Mouse (Mus musculus) liver (tissue): ENCODE data around the gene Rap1b.
"Not testable (repeated sequence)": the region's sequence is repeated elsewhere in the genome, so short reads cannot be mapped to it uniquely, and the experiment has no call there.

Source experiments
- DNase-seq: peaks from one replicate; pipeline ENCODE4 v3.0.0-alpha.2; 2020; ENCODE audit warnings: mixed read lengths

Gene Rap1b

DNA sequence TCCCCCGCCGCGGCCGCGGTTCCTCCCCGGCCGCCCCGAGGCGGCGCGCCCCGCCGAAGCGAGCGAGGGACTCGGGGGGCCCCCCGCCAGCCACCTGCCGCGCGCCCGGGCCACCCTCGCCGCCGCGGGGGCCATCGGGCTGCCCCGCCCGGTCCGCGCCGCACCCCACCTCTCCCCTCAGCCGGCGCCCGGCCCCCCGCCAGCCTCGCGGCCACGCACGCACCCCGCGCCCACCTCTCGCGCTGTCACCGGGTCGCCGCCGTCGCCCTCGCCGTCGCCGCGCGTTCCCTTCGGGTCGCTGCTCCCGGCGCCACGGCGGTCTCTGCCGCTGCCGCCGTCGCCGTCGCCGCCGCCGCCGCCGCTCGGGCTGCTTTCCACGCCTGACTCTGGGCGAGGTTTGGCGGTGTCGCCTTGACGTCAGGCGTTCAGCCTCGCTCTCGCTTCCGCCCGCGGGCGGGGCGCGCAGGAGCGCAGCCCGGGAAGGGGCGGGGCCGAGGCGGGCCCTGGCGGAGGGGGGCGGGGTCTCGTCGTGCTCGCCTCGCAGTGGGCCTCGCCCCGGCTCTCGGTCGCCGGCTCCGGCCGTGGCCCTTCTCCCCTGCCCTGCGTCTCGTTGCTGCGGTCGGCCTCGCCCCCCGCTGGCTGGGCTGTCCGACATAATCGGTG, at the start of gene Rap1b:
TSS of gene Rap1b (minus strand) at position 439 of the 663 bp plus-strand sequence.
- peak; percentile 97 for DNase-seq

- DNase-seq: no peak
Measured at GRCm38 (mm10) chr10:117895186-117895585, 49.4 kb upstream of the Rap1b start.

- no peak for DNase-seq
Measured at GRCm38 (mm10) chr10:117894114-117895035, 48.5 kb upstream of the Rap1b start.

DNA sequence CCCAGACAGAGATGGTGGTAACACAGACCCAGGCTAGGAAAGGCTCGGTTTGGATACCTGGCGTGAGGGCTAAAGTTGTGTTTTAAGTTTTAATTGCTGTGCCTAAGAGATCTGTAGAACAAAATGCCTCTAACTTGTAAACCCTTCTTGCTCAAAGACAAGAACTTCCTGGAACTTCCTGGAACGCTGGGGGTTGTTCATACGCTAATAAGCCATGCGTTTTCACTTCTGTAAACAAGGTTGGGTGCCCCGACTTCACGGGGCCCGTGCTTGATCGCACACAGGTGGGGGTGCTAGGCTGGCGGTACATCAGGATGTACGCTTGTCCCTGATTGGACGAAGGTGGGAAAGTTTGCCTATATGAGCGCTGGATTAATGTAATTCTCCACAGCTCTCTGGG, 47.3 kb upstream of the Rap1b start:
- DNase-seq: not testable (repeated sequence)

- DNase-seq: no peak
Measured at GRCm38 (mm10) chr10:117891327-117891726, 45.5 kb upstream of the Rap1b start.

- no peak for DNase-seq
Measured at GRCm38 (mm10) chr10:117888822-117889221, 43.0 kb upstream of the Rap1b start.

DNA sequence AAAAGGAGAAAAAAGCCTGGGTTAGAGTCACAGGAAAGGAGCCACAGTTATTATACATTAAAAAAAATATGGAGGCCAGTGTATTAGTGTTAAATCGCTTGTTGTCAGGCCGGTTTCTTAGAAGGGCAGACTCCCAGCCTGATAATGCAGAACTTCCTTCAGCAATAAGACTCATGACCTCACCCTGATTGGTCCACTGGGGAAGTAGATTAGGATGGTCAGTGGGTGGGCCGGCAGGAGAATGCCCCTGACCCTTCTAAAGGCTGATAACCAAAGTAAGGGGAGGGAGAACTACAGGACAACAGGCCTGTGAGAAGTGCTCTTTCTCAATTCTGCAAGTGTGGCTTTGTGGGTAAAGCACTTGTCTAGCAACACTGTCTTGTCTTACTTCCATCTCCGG, 39.5 kb upstream of the Rap1b start:
- no peak for DNase-seq

GRCm38 (mm10) chr10:117884760-117885159, 38.9 kb upstream of the Rap1b start:
- DNase-seq: no peak

DNA sequence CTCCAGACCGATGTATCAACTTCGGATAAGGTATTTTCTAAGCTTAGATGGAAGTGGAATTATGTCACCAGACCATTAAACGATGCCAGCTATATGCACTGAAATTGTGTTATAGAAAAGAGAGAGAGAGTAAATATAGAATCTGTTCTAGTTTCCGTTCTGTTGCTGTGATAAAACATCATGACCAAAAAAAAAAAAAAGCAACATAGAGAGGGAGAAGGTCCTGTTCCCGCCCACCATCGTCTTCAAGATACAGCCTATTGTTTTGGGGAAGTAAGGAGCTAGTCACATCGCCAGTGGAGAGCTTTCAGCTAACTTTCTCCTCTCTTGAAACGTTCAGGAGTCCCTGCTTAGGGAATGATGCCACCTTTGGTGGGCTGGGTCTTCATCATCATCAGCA, 37.6 kb upstream of the Rap1b start:
- DNase-seq: no peak

DNA sequence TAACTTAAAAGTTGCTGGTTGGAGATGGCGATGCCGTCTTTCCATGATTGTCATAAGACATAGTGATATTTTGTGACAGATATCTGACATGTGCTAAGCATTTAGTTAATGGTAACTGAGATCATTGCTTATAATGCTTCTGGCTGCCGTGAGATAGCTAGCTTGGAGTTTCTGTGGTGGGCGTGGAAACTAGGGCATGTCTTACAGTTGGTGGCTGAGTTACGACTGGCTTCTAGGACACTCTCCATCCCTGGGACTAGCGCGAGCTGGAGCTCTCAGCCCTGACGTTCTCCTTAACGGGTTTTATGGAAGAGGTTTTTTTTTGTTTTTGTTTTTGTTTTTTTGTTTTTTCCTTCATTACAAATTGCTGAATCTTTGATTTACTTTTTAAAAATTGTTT, 32.8 kb upstream of the Rap1b start:
- no peak for DNase-seq

- DNase-seq: no peak
Measured at GRCm38 (mm10) chr10:117876801-117877200, 31.0 kb upstream of the Rap1b start.

DNA sequence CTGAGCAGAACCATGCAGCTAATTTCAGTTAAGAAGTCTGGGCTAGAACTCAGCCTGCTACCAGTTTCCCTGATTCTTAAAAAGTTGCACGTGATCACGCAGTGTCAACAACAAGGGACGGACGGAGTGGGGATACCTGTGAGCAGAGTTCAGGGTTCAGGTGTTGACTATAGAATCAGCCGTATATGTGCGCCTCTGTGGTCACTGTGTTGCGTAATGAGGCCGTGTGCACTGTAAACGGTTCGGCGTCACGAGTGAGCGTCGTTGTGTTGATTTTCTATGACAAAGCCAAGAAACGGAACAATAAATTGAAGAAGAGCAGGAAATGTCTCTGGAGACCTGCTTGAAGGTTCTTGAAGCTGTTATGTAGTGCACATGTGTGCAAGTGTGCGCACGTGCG, 30.6 kb upstream of the Rap1b start:
- peak; percentile 26 for DNase-seq

DNA sequence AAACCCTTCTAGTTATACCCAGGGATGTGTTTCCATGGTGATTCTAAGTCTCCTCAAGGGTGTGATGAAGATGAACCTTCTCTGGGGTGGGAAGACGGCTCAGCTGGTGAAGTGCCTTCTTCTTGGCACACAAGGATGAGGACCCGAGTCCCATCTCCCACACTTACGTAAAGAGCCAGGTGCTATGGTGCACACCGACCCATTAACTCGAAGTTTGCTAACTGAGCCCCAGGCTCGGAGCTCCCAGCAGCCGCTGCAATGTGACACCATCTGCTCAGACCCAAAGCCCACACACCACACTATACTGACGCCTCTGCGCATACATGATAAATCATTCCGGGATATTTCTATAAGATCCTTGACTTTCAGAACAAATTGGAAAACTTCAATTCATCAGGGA, 29.1 kb upstream of the Rap1b start:
- no peak for DNase-seq

- no peak for DNase-seq
Measured at GRCm38 (mm10) chr10:117873952-117874351, 28.1 kb upstream of the Rap1b start.

- no peak for DNase-seq
Measured at GRCm38 (mm10) chr10:117872468-117872867, 26.6 kb upstream of the Rap1b start.

DNA sequence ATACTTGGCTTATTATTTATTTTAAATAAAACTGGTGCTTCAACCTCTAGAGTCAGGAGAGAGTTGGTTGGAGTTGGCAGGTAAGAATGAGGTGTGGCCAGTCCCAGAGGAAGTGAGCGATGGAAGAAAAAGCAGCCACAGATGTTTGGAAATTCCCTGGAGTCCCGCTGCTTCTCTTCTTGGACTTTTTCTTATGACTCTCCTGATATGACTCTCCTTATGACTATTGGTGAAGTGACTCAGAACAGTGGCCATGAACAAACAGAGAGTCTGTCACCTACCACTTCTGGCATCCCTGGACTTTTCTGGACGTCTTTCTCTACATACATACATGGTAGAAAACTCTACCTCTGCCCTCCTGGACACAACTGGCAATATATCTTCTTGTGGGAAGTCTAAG, 21.5 kb upstream of the Rap1b start:
- no peak for DNase-seq

DNA sequence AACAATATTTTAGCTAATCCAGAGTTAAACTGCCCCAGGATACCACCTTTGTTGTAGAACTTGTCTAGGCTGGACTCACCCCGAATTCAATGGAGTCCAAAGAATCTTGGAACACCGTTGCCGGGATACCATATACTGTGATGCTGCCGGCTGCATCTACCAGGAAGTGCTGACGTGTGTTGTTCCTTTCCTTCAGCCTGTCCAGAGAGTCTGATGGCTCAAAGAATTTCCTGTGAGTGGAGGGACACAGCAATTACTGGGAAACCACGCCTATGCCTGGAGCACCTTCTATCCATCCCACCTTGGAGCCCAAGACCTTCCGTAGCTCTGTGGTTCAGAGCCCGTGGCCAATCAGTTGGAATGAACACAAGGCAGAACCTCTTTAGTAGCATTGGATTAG, 20.8 kb upstream of the Rap1b start:
- no peak for DNase-seq

DNA sequence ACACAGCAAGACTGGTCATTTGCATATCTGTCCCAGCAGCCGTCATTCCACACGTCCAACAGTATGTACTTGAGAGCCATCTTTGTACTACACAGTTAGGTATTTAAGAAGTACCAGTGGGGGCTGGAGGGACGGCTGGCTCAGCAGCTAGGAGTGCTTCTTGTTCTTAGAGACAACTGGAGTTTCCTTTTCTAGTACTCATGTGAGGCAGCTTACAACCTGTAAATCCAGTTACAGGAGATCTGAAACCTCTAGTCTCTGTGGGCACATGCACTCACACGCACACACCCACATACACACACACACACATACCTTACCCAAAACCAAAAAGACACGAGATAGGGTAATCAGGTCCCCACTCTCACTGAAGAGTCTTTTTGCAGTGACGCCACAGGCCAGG, 18.9 kb upstream of the Rap1b start:
- DNase-seq: no peak

DNA sequence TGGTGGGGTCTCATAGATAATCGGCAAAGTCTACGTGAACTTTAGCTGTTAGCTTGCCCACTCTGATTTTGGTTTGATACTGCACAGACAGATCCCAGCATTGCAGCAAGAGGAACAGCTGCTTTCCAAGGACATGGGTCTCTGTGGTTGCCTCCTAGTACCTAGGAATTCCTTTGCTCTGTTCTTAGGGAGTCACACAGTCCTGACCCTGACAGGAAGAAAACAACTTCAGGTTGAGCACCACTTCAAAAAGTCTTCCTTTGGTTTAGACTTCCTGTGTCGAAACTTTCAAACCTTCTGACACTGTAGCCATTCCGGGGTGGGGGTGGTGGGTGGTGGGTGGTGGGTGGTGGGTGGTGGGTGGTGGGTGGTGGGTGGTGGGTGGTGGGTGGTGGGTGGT, 18.4 kb upstream of the Rap1b start:
- DNase-seq: no peak

- no peak for DNase-seq
Measured at GRCm38 (mm10) chr10:117862014-117862580, 16.3 kb upstream of the Rap1b start.

DNA sequence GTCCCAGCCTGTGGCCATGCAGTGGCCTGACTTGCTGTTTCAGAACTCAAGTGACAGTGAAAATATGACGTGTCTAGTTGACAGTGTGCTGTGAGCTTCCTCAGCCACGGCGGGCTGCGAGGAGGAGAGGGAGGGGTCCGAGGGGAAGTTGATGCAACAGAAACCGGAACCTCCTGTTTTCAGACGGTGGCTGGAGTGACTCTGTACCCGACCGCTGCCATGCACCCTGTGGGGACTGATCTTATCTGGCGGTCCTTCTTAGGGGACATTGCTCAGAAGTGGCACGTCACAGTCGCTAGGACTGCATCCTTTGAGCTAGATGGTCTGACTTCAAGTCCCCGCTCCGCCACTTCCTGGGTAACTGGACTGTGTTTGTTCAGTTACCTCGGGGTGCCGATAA, 15.1 kb upstream of the Rap1b start:
- DNase-seq: peak; percentile 56

- no peak for DNase-seq
Measured at GRCm38 (mm10) chr10:117860361-117860760, 14.5 kb upstream of the Rap1b start.

DNA sequence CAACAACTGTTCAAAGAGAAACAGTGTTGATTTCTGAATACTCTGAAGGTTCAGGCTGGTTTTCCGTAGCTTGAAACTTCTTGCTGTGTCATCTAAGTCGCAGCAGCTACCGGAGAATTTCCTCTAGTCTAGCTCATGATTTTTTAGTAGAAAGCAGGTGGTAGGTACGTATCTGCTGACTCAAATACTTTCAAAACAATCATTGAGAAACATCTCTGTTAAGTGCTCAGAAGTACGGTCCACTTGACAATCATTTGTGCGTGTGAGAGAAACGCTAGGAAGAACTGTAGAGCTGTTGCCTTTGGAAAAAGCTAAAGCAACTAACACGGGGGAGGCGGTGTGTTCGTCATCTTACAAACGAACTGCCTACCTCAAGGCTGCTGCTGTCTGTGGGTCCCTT, 14.0 kb upstream of the Rap1b start:
- DNase-seq: no peak

GRCm38 (mm10) chr10:117858241-117858640, 12.4 kb upstream of the Rap1b start:
- no peak for DNase-seq
